Mouse (Mus musculus): Measurements from ENCODE around the gene Grap.

DNA sequence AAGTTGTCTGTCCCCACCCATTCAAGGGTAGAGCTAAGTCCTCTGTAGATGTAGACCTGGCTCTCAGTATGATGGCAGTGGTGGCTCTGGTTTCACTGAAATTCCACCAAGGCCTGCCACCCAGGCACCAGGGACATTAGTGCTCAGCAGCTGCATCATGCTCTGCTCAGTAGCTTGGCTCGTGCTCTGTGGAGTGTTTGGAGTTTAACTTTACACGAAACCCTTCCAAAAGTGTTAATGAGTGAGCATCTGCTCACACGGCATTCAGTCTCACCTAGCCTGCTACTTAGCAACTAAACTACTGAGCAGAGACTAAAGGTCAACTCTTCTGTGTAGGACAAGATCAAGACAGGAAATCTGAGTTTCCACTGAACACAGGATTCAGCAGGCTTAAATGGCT, 67.6 kb downstream of the Grap start, which contains the start of gene Slc5a10:
- no peak for TF ChIP-seq CTCF (IDR thresholded peaks at IDR 0.05; ENCODE audit: borderline replicate concordance, control insufficient read depth, extremely low read depth, insufficient read depth, low read length, poor library complexity)
- no peak for TF ChIP-seq POLR2A (IDR thresholded peaks at IDR 0.05; ENCODE audit: control insufficient read depth, extremely low read depth, insufficient read depth, low read length, poor library complexity)
